Mouse (Mus musculus) heart, postnatal 14 days (tissue): Measurements from ENCODE around the gene Dpy30. TPM values are rescaled to one million over a fixed set of nuclear protein-coding genes. Genes with fewer than 3 reads are reported as not detected.
A peak's percentile ranks its signal among the peaks of the same experiment; 100 is the strongest.

Experiments
- DNase-seq, 2 experiments: peaks; one replicate each; pipeline ENCODE4 v3.0.0; 2021 to 2022
- intact Hi-C: fragments of 180-260 bp; cut with DNase I; formaldehyde crosslinking; loops from one replicate; pipeline ENCODE4 v1.15.1; 2025
- total RNA-seq, 2 experiments: library from RNA; stranded (reverse); gene quantifications; 2 replicates each; pipeline ENCODE4 v1.2.3; 2021

Gene Dpy30
- total RNA-seq, 2 experiments from 2014 or later: 50.1 to 51.6 TPM

DNA sequence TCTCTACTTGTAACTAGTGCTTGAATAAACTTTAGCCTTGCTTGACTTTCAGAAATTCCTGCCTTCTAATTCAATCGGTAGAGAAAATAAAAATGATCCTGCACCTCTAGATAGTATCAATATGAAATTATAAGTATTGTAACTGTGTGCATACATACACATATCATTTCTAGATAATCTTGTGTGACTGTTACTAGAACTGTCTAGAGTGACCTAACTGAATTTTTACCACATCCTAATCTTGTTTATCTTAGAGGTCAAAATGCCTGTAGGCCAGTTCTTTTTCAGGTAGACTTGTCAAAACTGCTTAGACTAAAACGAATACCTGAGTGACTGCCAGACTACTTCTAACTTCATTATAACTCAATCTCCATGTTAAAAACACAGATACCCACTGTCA, 53.5 kb downstream of the Dpy30 start:
- intact Hi-C loops: no loop called here
- no peak for DNase-seq

DNA sequence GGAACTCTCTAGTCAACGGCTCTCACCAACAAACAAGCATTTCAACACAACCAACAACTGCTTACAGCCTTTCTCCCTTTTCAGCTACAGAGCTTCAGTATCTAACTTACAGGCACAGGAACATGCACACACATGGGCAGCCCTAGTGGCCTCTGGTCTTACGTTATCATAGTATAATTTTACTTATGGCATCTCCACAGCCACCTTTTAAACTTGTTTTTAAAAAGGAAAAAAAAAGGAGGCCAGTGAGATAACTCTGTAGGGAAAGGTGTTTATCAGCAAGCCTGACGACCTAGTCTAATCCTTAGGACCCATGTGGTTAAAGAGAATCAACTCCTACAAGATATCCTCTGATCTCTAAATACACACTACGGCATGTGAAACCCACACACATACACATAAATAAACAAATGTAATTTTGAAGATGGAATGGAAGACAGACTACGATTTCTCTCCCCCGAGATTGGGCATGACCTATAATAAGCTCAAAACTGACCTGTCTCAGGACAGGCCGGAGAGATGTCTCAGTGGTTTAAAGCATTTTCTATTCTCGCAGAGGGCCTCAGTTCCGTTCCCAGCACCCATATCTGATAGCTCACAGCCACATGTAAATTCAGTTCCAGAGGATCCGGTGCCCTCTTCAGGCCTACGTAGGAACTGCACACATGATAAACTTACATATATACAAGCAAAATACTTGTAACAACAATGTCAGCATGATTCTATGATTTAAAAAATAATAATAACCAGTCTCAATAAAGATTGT, 56.1 kb downstream of the Dpy30 start:
- DNase-seq: no peak
- intact Hi-C loops: no loop called here

DNA sequence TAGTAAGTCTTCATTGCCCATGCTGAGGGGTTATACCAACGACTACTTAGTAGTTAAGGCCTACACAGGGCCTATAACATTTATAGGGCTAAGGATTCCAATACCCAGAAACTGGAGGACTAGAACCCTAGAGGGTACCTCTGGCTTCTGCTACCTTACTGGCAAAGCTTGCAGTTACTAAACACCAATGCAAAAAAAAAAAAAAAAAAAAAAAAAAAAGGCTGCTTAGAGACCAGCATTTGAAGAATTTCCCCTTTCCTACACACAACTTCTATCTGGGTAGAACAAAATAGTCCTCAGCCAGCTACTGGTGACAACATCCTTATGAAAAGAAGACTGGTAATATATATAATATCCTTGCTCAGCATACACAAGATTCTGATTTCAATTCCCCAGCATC, 58.1 kb downstream of the Dpy30 start:
- intact Hi-C loops: no loop called here
- DNase-seq: no peak

DNA sequence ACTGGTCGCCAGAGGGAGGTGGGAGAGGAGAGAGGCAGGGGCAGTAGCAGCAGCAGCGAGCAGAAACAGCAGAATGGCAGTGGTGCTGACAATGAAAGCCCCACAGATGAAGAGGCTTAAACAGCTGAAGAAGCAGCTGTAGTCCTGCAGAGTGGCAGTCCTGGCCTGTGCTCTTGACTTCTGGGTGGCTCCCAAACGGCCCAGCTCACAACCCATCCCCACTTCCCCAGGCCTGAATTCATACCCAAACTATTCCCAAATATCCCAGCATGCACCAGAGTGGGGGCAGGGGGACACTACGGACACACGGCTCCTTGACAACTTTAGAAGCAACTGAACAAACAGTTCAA, 58.6 kb downstream of the Dpy30 start:
- intact Hi-C loops: no loop called here
- DNase-seq: peak; percentile 33 to 49

DNA sequence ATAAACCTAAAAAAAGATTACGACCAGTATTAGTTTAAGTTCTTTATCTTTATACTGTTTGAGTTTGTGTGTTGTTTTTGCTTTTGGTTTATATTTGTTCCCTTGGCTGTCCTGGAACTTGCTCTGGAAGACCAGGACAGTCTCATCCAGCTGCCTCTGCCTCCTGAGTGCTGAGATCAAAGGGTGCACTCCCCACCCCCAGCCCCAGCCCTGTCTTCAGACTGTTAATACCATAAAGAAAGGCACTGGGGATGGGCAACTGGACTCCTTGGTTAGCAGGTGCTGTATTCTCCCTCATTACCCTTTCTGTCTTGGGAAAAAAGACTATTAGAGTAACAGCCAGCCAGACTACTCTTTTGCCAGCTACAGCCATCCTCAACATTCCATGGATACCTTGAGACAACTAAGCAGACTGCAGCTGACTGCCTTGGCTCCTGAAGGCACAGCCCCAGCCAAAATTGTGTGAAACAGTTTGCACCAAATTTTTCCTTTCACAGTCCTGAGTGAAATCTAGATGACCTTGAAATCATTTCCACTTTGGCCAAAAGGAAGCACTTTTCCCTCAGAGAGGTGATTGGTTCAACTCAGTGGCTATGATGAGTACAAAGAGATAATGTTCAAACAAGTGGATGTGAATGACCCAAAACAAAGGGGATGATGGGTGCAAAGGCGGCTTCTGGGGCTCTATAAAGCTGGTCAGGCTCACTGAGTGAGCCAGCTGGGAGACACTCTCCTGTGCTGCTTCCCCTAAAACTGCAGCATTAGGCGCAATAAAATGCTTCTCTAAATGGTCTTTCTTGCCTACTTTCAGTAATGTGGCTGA, 59.2 kb downstream of the Dpy30 start:
- DNase-seq: peak; percentile 19 to 63
- intact Hi-C loops: no loop called here

DNA sequence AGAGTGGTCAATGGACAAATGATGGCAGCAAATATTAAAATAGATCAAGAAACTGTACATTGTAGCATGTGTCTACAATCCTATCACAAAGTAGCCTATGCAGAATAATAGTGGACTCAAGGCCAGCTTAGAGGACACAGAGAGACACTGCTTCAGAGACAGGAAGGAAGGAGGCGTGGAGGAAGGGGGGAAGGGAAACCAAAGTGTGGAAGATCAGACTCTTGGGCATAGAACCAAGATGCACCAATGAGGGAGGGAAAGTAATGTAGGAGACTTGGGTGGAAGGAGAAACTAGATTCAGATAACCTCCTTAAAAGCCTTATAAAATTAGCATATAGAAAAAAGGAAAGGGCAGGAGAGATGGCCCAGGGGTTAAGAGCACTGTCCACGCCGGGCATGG, 61.3 kb downstream of the Dpy30 start:
- no peak for DNase-seq
- intact Hi-C loops: no loop called here

Other genes with a start within 250 kb of the Dpy30 start
- gene Memo1, start 28.4 kb downstream of the Dpy30 start, total RNA-seq: 10 to 100 TPM; 62.6 to 68.7 TPM
- 10 to 100 TPM; 29.3 to 33.2 TPM for gene Spast, start 15.0 kb upstream of the Dpy30 start, total RNA-seq
- gene Slc30a6, start 71.7 kb upstream of the Dpy30 start, total RNA-seq: 10 to 100 TPM; 11.2 to 11.7 TPM
- under 1 TPM; 0.36 to 0.59 TPM for gene Nlrc4, start 135.2 kb upstream of the Dpy30 start, total RNA-seq
- gene Yipf4, start 165.5 kb upstream of the Dpy30 start, total RNA-seq: 10 to 100 TPM; 70.1 to 76.6 TPM
- gene Birc6, start 204.4 kb upstream of the Dpy30 start, total RNA-seq: 100 to 1,000 TPM in 1 of 2 experiments, 10 to 100 TPM in 1; 94.9 to 103 TPM